Mouse (Mus musculus): ENCODE measurements at regions not wholly inside any gene's neighbourhood (a gene's known extent, or its start where the extent isn't known, plus 50 kb on each side); places are given as distances from the start of the nearest gene placed in this dataset.

GRCm38 (mm10) chr16:93446206-93446605 lies 157.7 kb downstream of the Setd4 start:
- TF ChIP-seq CTCF (IDR thresholded peaks at IDR 0.05; ENCODE audit: borderline replicate concordance, insufficient read depth, low read length) = no peak
- TF ChIP-seq POLR2A (IDR thresholded peaks at IDR 0.05; ENCODE audit: low read depth, low read length) = no peak

Measured in embryonic fibroblast, embryonic 13.5 days (primary cell).